Mouse (Mus musculus) cerebellum, adult 2 months (tissue): ENCODE measurements at regions not wholly inside any gene's neighbourhood (a gene's known extent, or its start where the extent isn't known, plus 50 kb on each side); places are given as distances from the start of the nearest gene placed in this dataset.

Source experiments
- CTCF ChIP-seq: fragments of 200-500 bp; IDR thresholded peaks from 2 replicates; pipeline ENCODE4 v1.5.1; 2011; ENCODE audit warnings: low read depth, mild to moderate bottlenecking, control low read depth, low read length, moderate library complexity, borderline replicate concordance; ENCODE audit not compliant: insufficient read depth
- POLR2A ChIP-seq: fragments of 200-500 bp; IDR thresholded peaks from 2 replicates; pipeline ENCODE4 v1.6.1; 2011; ENCODE audit warnings: low read length, control low read depth, borderline replicate concordance; ENCODE audit not compliant: insufficient read depth

DNA sequence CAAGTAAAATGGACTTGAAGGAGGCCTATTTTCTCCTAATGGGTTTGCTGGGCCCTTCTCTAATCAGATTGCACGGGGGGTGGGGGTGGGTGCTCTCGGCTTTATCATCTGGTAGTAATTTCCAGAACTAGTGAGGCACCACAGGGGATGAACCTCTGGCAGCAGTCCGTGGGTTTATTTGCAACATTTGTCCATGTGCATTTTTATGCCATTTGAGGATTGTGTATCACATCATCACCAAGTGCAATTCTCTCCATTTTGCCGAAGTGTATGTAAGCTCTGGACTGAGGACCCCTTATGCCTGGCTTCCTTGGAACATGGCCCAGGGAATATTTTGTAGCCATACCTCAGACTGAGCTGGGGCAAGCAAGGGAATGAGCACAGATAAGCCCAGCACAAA lies 200.6 kb upstream of the Tas2r119 start:
- TF ChIP-seq CTCF (no peak), POLR2A (no peak)
